Mouse (Mus musculus): ENCODE measurements around the gene Arhgef17. TPM values are rescaled to one million over a fixed set of nuclear protein-coding genes. Genes with fewer than 3 reads are reported as not detected.

Gene Arhgef17
- 9.7 and 10.7 TPM in 2 replicates for polyA plus RNA-seq (2014; fragmentation: Nextera tagmentation; extraction: Ambion mirVana)

- Histone ChIP-seq H3K4me2 (ENCODE audit: low read depth) (peak within 1 kb of the TSS; percentile 87), H3K9me3 (ENCODE audit: control insufficient read depth, low read length) (no peaks in the 10 kb centered on the region), H3K4me3 (ENCODE audit: low read depth, low read length) (peak within 1 kb of the TSS; percentile 69), H3K27ac (ENCODE audit: low read depth, low read length) (peak within 1 kb of the TSS; percentile 93), H3K9ac (ENCODE audit: low read length) (peak within 1 kb of the TSS; percentile 71), H3K4me1 (ENCODE audit: control insufficient read depth, insufficient read depth, low read length) (peaks cover 36% of the 10 kb centered on the region), H3K27me3 (ENCODE audit: control insufficient read depth, insufficient read depth, low read length) (no peaks in the 10 kb centered on the region), H3K36me3 (ENCODE audit: control insufficient read depth, insufficient read depth, low read length) (no peaks in the 10 kb centered on the region)
- ATAC-seq (ENCODE audit: insufficient read depth, low FRiP score, low TSS enrichment) (peak; percentile 73), DNase-seq (ENCODE audit: low spot score) (peak; percentile 87)
- WGBS = under 1% methylated on average over 35 of the region's 35 CpGs
These were observed at the start of gene Arhgef17 for GRCm38 (mm10) chr7:100931926-100932480. Arhgef17 (minus strand) TSS chr7:100932107.

DNA sequence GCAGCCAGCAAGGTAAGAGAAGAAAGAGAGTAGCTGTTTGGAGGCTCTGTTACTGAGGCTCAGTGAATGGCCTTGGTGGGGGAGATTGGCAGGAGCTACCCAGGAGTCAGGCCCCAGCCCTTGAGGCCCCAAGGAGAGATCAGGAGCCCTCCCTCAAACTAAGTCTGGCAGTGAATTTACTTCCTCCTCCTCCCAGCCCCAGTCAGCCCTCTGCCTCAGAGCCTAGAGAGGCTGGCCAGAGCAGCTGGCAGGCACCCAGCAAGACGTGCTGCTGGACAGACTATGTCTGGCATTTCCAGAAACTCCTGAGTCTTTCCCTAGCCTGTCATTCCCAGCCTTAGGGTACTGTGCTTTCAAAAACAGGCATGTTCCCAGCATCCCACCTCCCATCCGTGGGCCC is 47.3 kb upstream of the Arhgef17 start:
- H3K9me3 ChIP-seq (ENCODE audit: control insufficient read depth, low read length) = no peaks in the 10 kb centered on the region
- peaks cover 15% of the 10 kb centered on the region for H3K27me3 ChIP-seq (ENCODE audit: control insufficient read depth, insufficient read depth, low read length)
- no peak overlapping the region for H3K9ac ChIP-seq (ENCODE audit: low read length)
- DNase-seq (ENCODE audit: low spot score) (no peak), ATAC-seq (ENCODE audit: insufficient read depth, low FRiP score, low TSS enrichment) (no peak)
- no peak overlapping the region for H3K27ac ChIP-seq (ENCODE audit: low read depth, low read length)
- H3K4me2 ChIP-seq (ENCODE audit: low read depth) = no peak overlapping the region
- H3K4me3 ChIP-seq (ENCODE audit: low read depth, low read length) = no peak overlapping the region
- no peaks in the 10 kb centered on the region for H3K36me3 ChIP-seq (ENCODE audit: control insufficient read depth, insufficient read depth, low read length)
- 0 out of 2 replicates have a peak, but pooled peaks cover 3% of the 10 kb centered on the region for H3K4me1 ChIP-seq (ENCODE audit: control insufficient read depth, insufficient read depth, low read length)
- WGBS = 60% methylated on average over 2 of the region's 2 CpGs

GRCm38 (mm10) chr7:100978171-100978570 is 46.3 kb upstream of the Arhgef17 start:
- no peak overlapping the region for H3K4me2 ChIP-seq (ENCODE audit: low read depth)

GRCm38 (mm10) chr7:100974135-100974903 is 42.4 kb upstream of the Arhgef17 start, which contains the start of gene P2ry6:
P2ry6 (minus strand) TSS chr7:100974649.
- Histone ChIP-seq H3K9me3 (ENCODE audit: control insufficient read depth, low read length) (no peaks in the 10 kb centered on the region), H3K27me3 (ENCODE audit: control insufficient read depth, insufficient read depth, low read length) (peaks cover 26% of the 10 kb centered on the region), H3K27ac (ENCODE audit: low read depth, low read length) (no peak within 1 kb of the TSS), H3K9ac (ENCODE audit: low read length) (peak within 1 kb of the TSS; percentile 39; the same call in 1 of the 2 replicates), H3K4me1 (ENCODE audit: control insufficient read depth, insufficient read depth, low read length) (0 out of 2 replicates have a peak, but pooled peaks cover 5% of the 10 kb centered on the region), H3K36me3 (ENCODE audit: control insufficient read depth, insufficient read depth, low read length) (no peaks in the 10 kb centered on the region), H3K4me3 (ENCODE audit: low read depth, low read length) (peak within 1 kb of the TSS; percentile 27), H3K4me2 (ENCODE audit: low read depth) (peak within 1 kb of the TSS; percentile 43)
- no peak for ATAC-seq (ENCODE audit: insufficient read depth, low FRiP score, low TSS enrichment)
- 3% methylated on average over 34 of the region's 36 CpGs for WGBS
- no peak for DNase-seq (ENCODE audit: low spot score)

More at GRCm38 (mm10) chr7:100978171-100978570, 46.3 kb upstream of the Arhgef17 start:
- Histone ChIP-seq H3K27me3 (ENCODE audit: control insufficient read depth, insufficient read depth, low read length) (peaks cover 25% of the 10 kb centered on the region), H3K4me1 (ENCODE audit: control insufficient read depth, insufficient read depth, low read length) (0 out of 2 replicates have a peak, but pooled peaks cover 5% of the 10 kb centered on the region), H3K9me3 (ENCODE audit: control insufficient read depth, low read length) (no peaks in the 10 kb centered on the region), H3K4me3 (ENCODE audit: low read depth, low read length) (no peak overlapping the region), H3K9ac (ENCODE audit: low read length) (no peak overlapping the region), H3K27ac (ENCODE audit: low read depth, low read length) (no peak overlapping the region), H3K36me3 (ENCODE audit: control insufficient read depth, insufficient read depth, low read length) (no peaks in the 10 kb centered on the region)
- ATAC-seq (ENCODE audit: insufficient read depth, low FRiP score, low TSS enrichment) (no peak), DNase-seq (ENCODE audit: low spot score) (no peak)
- 90% methylated on average over 5 of the region's 5 CpGs for WGBS

- Histone ChIP-seq H3K27ac (ENCODE audit: low read depth, low read length) (no peak overlapping the region), H3K4me2 (ENCODE audit: low read depth) (no peak overlapping the region), H3K9me3 (ENCODE audit: control insufficient read depth, low read length) (no peaks in the 10 kb centered on the region), H3K4me3 (ENCODE audit: low read depth, low read length) (no peak overlapping the region), H3K27me3 (ENCODE audit: control insufficient read depth, insufficient read depth, low read length) (peaks cover 26% of the 10 kb centered on the region), H3K9ac (ENCODE audit: low read length) (no peak overlapping the region), H3K36me3 (ENCODE audit: control insufficient read depth, insufficient read depth, low read length) (no peaks in the 10 kb centered on the region), H3K4me1 (ENCODE audit: control insufficient read depth, insufficient read depth, low read length) (0 out of 2 replicates have a peak, but pooled peaks cover 5% of the 10 kb centered on the region)
- DNase-seq (ENCODE audit: low spot score) (no peak), ATAC-seq (ENCODE audit: insufficient read depth, low FRiP score, low TSS enrichment) (no peak)
- 46% methylated on average over 3 of the region's 3 CpGs for WGBS
These were observed 41.0 kb upstream of the Arhgef17 start for GRCm38 (mm10) chr7:100972875-100973274.

GRCm38 (mm10) chr7:100968874-100969659 is 37.2 kb upstream of the Arhgef17 start:
- WGBS = 78% methylated on average over 10 of the region's 10 CpGs
- H3K36me3 ChIP-seq (ENCODE audit: control insufficient read depth, insufficient read depth, low read length) = no peaks in the 10 kb centered on the region

GRCm38 (mm10) chr7:100968376-100968775 is 36.5 kb upstream of the Arhgef17 start:
- Histone ChIP-seq H3K27me3 (ENCODE audit: control insufficient read depth, insufficient read depth, low read length) (peaks cover 3% of the 10 kb centered on the region), H3K36me3 (ENCODE audit: control insufficient read depth, insufficient read depth, low read length) (no peaks in the 10 kb centered on the region), H3K4me1 (ENCODE audit: control insufficient read depth, insufficient read depth, low read length) (no peaks in the 10 kb centered on the region), H3K9me3 (ENCODE audit: control insufficient read depth, low read length) (no peaks in the 10 kb centered on the region), H3K4me3 (ENCODE audit: low read depth, low read length) (no peak overlapping the region), H3K9ac (ENCODE audit: low read length) (no peak overlapping the region), H3K4me2 (ENCODE audit: low read depth) (no peak overlapping the region), H3K27ac (ENCODE audit: low read depth, low read length) (no peak overlapping the region)
- DNase-seq (ENCODE audit: low spot score) (no peak), ATAC-seq (ENCODE audit: insufficient read depth, low FRiP score, low TSS enrichment) (no peak)
- WGBS = 81% methylated on average over 6 of the region's 6 CpGs

More at GRCm38 (mm10) chr7:100968874-100969659, 37.2 kb upstream of the Arhgef17 start:
- Histone ChIP-seq H3K4me2 (ENCODE audit: low read depth) (no peak overlapping the region), H3K4me3 (ENCODE audit: low read depth, low read length) (no peak overlapping the region), H3K27ac (ENCODE audit: low read depth, low read length) (no peak overlapping the region), H3K9me3 (ENCODE audit: control insufficient read depth, low read length) (no peaks in the 10 kb centered on the region), H3K9ac (ENCODE audit: low read length) (no peak overlapping the region), H3K4me1 (ENCODE audit: control insufficient read depth, insufficient read depth, low read length) (0 out of 2 replicates have a peak, but pooled peaks cover under 1% of the 10 kb centered on the region), H3K27me3 (ENCODE audit: control insufficient read depth, insufficient read depth, low read length) (peaks cover 10% of the 10 kb centered on the region)
- no peak for DNase-seq (ENCODE audit: low spot score)
- no peak for ATAC-seq (ENCODE audit: insufficient read depth, low FRiP score, low TSS enrichment)

DNA sequence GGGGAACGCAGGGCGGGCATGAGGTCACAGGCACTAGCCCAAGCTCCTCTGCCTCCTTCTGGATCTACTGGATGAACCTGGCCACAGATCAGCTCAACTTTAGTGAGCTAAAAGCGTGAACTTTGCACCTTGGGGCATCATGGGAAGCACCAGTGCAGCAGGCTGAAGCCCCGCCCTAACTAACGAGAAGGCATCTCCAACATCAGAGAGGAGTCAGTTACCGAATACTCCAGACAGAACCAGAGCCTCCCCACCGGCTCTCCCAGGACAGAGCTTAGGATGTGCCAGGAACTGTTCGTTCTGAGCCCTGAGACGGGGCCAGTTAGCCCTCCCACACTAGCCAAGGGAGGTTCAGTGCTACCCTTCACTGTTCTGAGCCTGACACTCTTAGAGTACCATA is 35.9 kb upstream of the Arhgef17 start:
- H3K9ac ChIP-seq (ENCODE audit: low read length) = no peak overlapping the region
- H3K36me3 ChIP-seq (ENCODE audit: control insufficient read depth, insufficient read depth, low read length) = no peaks in the 10 kb centered on the region
- no peaks in the 10 kb centered on the region for H3K9me3 ChIP-seq (ENCODE audit: control insufficient read depth, low read length)
- DNase-seq (ENCODE audit: low spot score) (no peak), ATAC-seq (ENCODE audit: insufficient read depth, low FRiP score, low TSS enrichment) (no peak)
- 82% methylated on average over 9 of the region's 9 CpGs for whole genome bisulfite sequencing
- no peak overlapping the region for H3K4me2 ChIP-seq (ENCODE audit: low read depth)
- H3K4me1 ChIP-seq (ENCODE audit: control insufficient read depth, insufficient read depth, low read length) = no peaks in the 10 kb centered on the region
- H3K27me3 ChIP-seq (ENCODE audit: control insufficient read depth, insufficient read depth, low read length) = no peaks in the 10 kb centered on the region
- no peak overlapping the region for H3K4me3 ChIP-seq (ENCODE audit: low read depth, low read length)
- no peak overlapping the region for H3K27ac ChIP-seq (ENCODE audit: low read depth, low read length)

Measured in neural tube, embryonic 11.5 days (tissue).